Mouse (Mus musculus): ENCODE measurements around the gene Plxnc1. TPM values are rescaled to one million over a fixed set of nuclear protein-coding genes. Genes with fewer than 3 reads are reported as not detected.

Plxnc1 gene
- total RNA-seq, 1 experiment, result 1.1 TPM

DNA sequence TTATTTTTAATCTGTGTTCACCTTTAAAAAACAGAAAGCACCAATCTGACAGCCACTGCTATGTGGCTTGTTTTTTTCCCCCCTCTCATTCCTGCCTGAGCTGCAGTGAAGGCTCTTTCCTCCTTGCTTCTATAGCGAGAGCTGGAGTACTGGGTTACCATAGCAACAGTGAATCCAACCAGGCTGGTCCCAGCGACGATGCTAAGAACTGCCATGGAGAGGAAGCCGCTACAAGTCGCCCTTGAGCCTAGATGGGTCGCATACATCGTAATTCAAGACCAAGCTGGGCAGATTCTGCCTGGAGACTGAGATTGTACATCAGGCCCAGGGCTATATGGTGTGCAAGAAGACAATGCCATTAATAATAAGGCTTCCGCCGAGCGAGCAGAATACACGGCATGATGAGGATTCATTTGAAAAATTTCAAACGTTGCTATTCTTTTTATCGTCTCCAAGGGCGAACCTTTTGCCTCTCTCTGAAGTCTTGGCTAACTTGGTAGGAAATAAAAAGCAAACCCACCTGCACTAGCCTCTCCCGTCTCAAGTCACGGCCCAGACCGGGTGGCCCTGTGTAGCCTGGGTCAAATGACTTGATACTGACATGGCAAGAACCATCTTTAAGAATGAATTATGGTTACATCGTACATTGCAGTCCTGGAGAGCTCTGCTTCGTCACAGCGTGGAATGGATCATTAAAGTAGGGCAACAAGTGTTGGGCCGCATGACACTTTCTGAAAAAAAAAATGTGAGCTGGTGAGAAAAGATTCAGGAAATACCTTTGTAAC is 38.8 kb downstream of the Plxnc1 start:
- Histone ChIP-seq H3K36me3 (ENCODE audit: control insufficient read depth, insufficient read depth, low read length, poor library complexity, severe bottlenecking) (no peaks in the 10 kb centered on the region), H3K4me3 (ENCODE audit: insufficient read depth in 1 of 2, low read depth in 1 of 2, low read length in 2 of 2, poor library complexity in 1 of 2, severe bottlenecking in 1 of 2) (no peak overlapping the region), H3K4me1 (ENCODE audit: control insufficient read depth in 2 of 2, insufficient read depth in 2 of 2, low read length in 2 of 2, poor library complexity in 1 of 2) (peaks cover 0 to 2% of the 10 kb centered on the region in 2 experiments; a peak in 1 of 4 replicates), H3K9me3 (ENCODE audit: control insufficient read depth, insufficient read depth, low read depth, low read length) (no peaks in the 10 kb centered on the region), H3K9ac (ENCODE audit: insufficient read depth, low read depth, low read length, poor library complexity, severe bottlenecking) (no peak overlapping the region), H3K27ac (ENCODE audit: insufficient read depth, low read depth, low read length, poor library complexity, severe bottlenecking) (no peak overlapping the region)
- no peak for TF ChIP-seq MAFK (IDR thresholded peaks at IDR 0.05; ENCODE audit: insufficient read depth, low read depth, low read length)
- TF ChIP-seq CHD2 (IDR thresholded peaks at IDR 0.05; ENCODE audit: low read depth, low read length), result no peak
- no peak for TF ChIP-seq ZC3H11A (IDR thresholded peaks at IDR 0.05; ENCODE audit: borderline replicate concordance, low read depth, low read length)
- no peak for TF ChIP-seq ZNF384 (IDR thresholded peaks at IDR 0.05; ENCODE audit: low read depth, low read length)
- TF ChIP-seq HCFC1 (IDR thresholded peaks at IDR 0.05; ENCODE audit: borderline replicate concordance, insufficient read depth, low read length), result no peak
- DNase-seq (ENCODE audit: low read depth, low spot score), result peak; percentile 34
- in situ Hi-C loops (cut with MboI; ENCODE audit: low sequenced_read_pairs in 2 of 2, unreplicated experiment in 2 of 2), result no loop called here

- TF ChIP-seq ZC3H11A (IDR thresholded peaks at IDR 0.05; ENCODE audit: borderline replicate concordance, low read depth, low read length) (no peak), MAFK (IDR thresholded peaks at IDR 0.05; ENCODE audit: insufficient read depth, low read depth, low read length) (no peak), CHD2 (IDR thresholded peaks at IDR 0.05; ENCODE audit: low read depth, low read length) (no peak), ZNF384 (IDR thresholded peaks at IDR 0.05; ENCODE audit: low read depth, low read length) (no peak)
- no peak for DNase-seq (ENCODE audit: low read depth, low spot score)
- H3K9ac ChIP-seq (ENCODE audit: insufficient read depth, low read depth, low read length, poor library complexity, severe bottlenecking), result no peak overlapping the region
- peaks cover 0 to 2% of the 10 kb centered on the region in 2 experiments; a peak in 1 of 4 replicates for H3K4me1 ChIP-seq (ENCODE audit: control insufficient read depth in 2 of 2, insufficient read depth in 2 of 2, low read length in 2 of 2, poor library complexity in 1 of 2)
- in situ Hi-C loops (cut with MboI; ENCODE audit: low sequenced_read_pairs in 2 of 2, unreplicated experiment in 2 of 2), result no loop called here
- H3K27ac ChIP-seq (ENCODE audit: insufficient read depth, low read depth, low read length, poor library complexity, severe bottlenecking), result no peak overlapping the region
- H3K36me3 ChIP-seq (ENCODE audit: control insufficient read depth, insufficient read depth, low read length, poor library complexity, severe bottlenecking), result no peaks in the 10 kb centered on the region
- H3K9me3 ChIP-seq (ENCODE audit: control insufficient read depth, insufficient read depth, low read depth, low read length), result no peaks in the 10 kb centered on the region
- H3K4me3 ChIP-seq (ENCODE audit: insufficient read depth in 1 of 2, low read depth in 1 of 2, low read length in 2 of 2, poor library complexity in 1 of 2, severe bottlenecking in 1 of 2), result no peak overlapping the region
Observed at GRCm38 (mm10) chr10:94905219-94905618, 39.4 kb downstream of the Plxnc1 start.

- Histone ChIP-seq H3K27ac (ENCODE audit: insufficient read depth, low read depth, low read length, poor library complexity, severe bottlenecking) (no peak overlapping the region), H3K9ac (ENCODE audit: insufficient read depth, low read depth, low read length, poor library complexity, severe bottlenecking) (no peak overlapping the region), H3K4me1 (ENCODE audit: control insufficient read depth in 2 of 2, insufficient read depth in 2 of 2, low read length in 2 of 2, poor library complexity in 1 of 2) (peaks cover 0 to 2% of the 10 kb centered on the region in 2 experiments; a peak in 1 of 4 replicates), H3K9me3 (ENCODE audit: control insufficient read depth, insufficient read depth, low read depth, low read length) (no peaks in the 10 kb centered on the region), H3K4me3 (ENCODE audit: insufficient read depth in 1 of 2, low read depth in 1 of 2, low read length in 2 of 2, poor library complexity in 1 of 2, severe bottlenecking in 1 of 2) (no peak overlapping the region), H3K36me3 (ENCODE audit: control insufficient read depth, insufficient read depth, low read length, poor library complexity, severe bottlenecking) (no peaks in the 10 kb centered on the region)
- no peak for DNase-seq (ENCODE audit: low read depth, low spot score)
- TF ChIP-seq ZC3H11A (IDR thresholded peaks at IDR 0.05; ENCODE audit: borderline replicate concordance, low read depth, low read length), result no peak
- no peak for TF ChIP-seq HCFC1 (IDR thresholded peaks at IDR 0.05; ENCODE audit: borderline replicate concordance, insufficient read depth, low read length)
- TF ChIP-seq ZNF384 (IDR thresholded peaks at IDR 0.05; ENCODE audit: low read depth, low read length), result no peak
- TF ChIP-seq CHD2 (IDR thresholded peaks at IDR 0.05; ENCODE audit: low read depth, low read length), result no peak
- no peak for TF ChIP-seq MAFK (IDR thresholded peaks at IDR 0.05; ENCODE audit: insufficient read depth, low read depth, low read length)
- in situ Hi-C loops (cut with MboI; ENCODE audit: low sequenced_read_pairs in 2 of 2, unreplicated experiment in 2 of 2), result no loop called here
Observed at GRCm38 (mm10) chr10:94896950-94897349, 47.7 kb downstream of the Plxnc1 start.

DNA sequence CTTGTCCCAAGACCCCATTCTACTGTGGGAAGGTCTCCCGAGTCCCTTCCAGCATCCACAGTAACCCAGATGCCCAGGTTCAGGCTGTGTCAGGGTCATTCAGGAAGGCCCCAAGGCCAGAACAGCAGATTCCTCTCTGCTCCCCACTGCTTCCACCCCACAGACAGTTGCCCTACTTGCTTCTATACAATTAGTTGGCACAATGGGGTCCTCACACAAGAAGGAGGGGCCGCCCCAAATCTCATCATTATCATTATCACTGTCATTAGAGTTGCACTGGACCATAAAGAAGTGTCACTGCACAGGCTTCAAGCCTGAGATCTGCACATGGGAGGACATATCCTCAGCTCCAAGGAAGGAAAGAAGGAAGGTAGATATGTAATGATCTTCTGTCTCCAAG is 48.3 kb downstream of the Plxnc1 start:
- in situ Hi-C loops (cut with MboI; ENCODE audit: low sequenced_read_pairs in 2 of 2, unreplicated experiment in 2 of 2), result no loop called here
- H3K9ac ChIP-seq (ENCODE audit: insufficient read depth, low read depth, low read length, poor library complexity, severe bottlenecking), result no peak overlapping the region
- TF ChIP-seq MAFK (IDR thresholded peaks at IDR 0.05; ENCODE audit: insufficient read depth, low read depth, low read length) (no peak), ZC3H11A (IDR thresholded peaks at IDR 0.05; ENCODE audit: borderline replicate concordance, low read depth, low read length) (no peak), ZNF384 (IDR thresholded peaks at IDR 0.05; ENCODE audit: low read depth, low read length) (no peak), CHD2 (IDR thresholded peaks at IDR 0.05; ENCODE audit: low read depth, low read length) (no peak), HCFC1 (IDR thresholded peaks at IDR 0.05; ENCODE audit: borderline replicate concordance, insufficient read depth, low read length) (no peak)
- H3K27ac ChIP-seq (ENCODE audit: insufficient read depth, low read depth, low read length, poor library complexity, severe bottlenecking), result no peak overlapping the region
- H3K4me1 ChIP-seq (ENCODE audit: control insufficient read depth in 2 of 2, insufficient read depth in 2 of 2, low read length in 2 of 2, poor library complexity in 1 of 2), result peaks cover 0 to 2% of the 10 kb centered on the region in 2 experiments; a peak in 1 of 4 replicates
- H3K9me3 ChIP-seq (ENCODE audit: control insufficient read depth, insufficient read depth, low read depth, low read length), result no peaks in the 10 kb centered on the region
- DNase-seq (ENCODE audit: low read depth, low spot score), result no peak
- H3K4me3 ChIP-seq (ENCODE audit: insufficient read depth in 1 of 2, low read depth in 1 of 2, low read length in 2 of 2, poor library complexity in 1 of 2, severe bottlenecking in 1 of 2), result no peak overlapping the region
- no peaks in the 10 kb centered on the region for H3K36me3 ChIP-seq (ENCODE audit: control insufficient read depth, insufficient read depth, low read length, poor library complexity, severe bottlenecking)
